Mouse (Mus musculus) thymus, adult 2 months (tissue): Measurements from ENCODE around the gene Mrap2.

Experiments
- CTCF ChIP-seq: fragments of 200-500 bp; IDR thresholded peaks from 2 replicates; pipeline ENCODE4 v1.5.1; 2012; ENCODE audit warnings: mild to moderate bottlenecking, control low read depth, low read length, moderate library complexity, borderline replicate concordance; ENCODE audit not compliant: control insufficient read depth, poor library complexity, insufficient read depth; ENCODE audit errors: extremely low read depth
- POLR2A ChIP-seq: fragments of 200-500 bp; IDR thresholded peaks from 2 replicates; pipeline ENCODE4 v1.6.1; 2012; ENCODE audit warnings: mild to moderate bottlenecking, low read length, control low read depth, moderate library complexity; ENCODE audit not compliant: control insufficient read depth, poor library complexity, insufficient read depth; ENCODE audit errors: extremely low read depth

DNA sequence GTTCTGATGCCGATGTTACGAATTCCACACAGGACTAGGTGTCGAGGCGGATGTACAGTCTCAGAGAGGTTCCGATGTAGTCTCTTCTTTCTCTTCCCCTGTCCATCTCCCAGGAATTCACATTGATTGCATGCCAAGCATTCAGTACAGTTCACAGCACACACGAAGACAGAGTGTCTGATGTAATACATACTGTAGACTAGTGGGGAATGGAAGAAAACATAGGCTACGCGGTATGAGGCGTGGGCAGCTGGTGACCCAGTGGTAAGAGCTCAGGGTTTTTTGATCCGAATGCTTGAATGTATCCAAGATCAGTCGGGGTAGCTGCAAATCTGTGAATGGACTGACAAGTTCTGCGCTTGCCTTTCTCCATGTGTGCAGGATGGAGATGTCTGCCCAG is 25.0 kb downstream of the Mrap2 start:
- TF ChIP-seq CTCF: no peak
- TF ChIP-seq POLR2A: no peak
